Mouse (Mus musculus) heart, embryonic 11.5 days (tissue): Measurements from ENCODE around the gene Gdf15. TPM values are rescaled to one million over a fixed set of nuclear protein-coding genes. Genes with fewer than 3 reads are reported as not detected.

ENCODE experiments used
- ATAC-seq: fragments of 200-750 bp; cut with Nextera tagmentation; replicated peaks from 2 replicates; pipeline ENCODE4 v1.8.0; 2017; ENCODE audit warnings: moderate library complexity; ENCODE audit not compliant: insufficient number of reproducible peaks, low FRiP score, low TSS enrichment
- H3K27ac ChIP-seq: fragments of 300-500 bp; sonication (generic); 2 replicates; pipeline ENCODE4 v1.5.1; 2014; ENCODE audit warnings: mild to moderate bottlenecking, low read depth, low read length
- H3K27me3 ChIP-seq: fragments of 300-500 bp; sonication (generic); 2 replicates; pipeline ENCODE4 v1.6.1; 2014; ENCODE audit warnings: mild to moderate bottlenecking, low read length, mixed read lengths; ENCODE audit not compliant: control insufficient read depth, insufficient read depth
- H3K36me3 ChIP-seq: fragments of 300-500 bp; sonication (generic); 2 replicates; pipeline ENCODE4 v1.6.1; 2014; ENCODE audit warnings: mild to moderate bottlenecking, low read length, moderate library complexity, mixed read lengths; ENCODE audit not compliant: control insufficient read depth, insufficient read depth
- H3K4me1 ChIP-seq: fragments of 300-500 bp; sonication (generic); 2 replicates; pipeline ENCODE4 v1.6.1; 2014; ENCODE audit warnings: low read length; ENCODE audit not compliant: control insufficient read depth, insufficient read depth
- H3K4me2 ChIP-seq: fragments of 300-500 bp; sonication (generic); 2 replicates; pipeline ENCODE4 v1.6.1; 2014; ENCODE audit warnings: mild to moderate bottlenecking, moderate library complexity
- H3K4me3 ChIP-seq: fragments of 300-500 bp; sonication (generic); 2 replicates; pipeline ENCODE4 v1.5.1; 2014; ENCODE audit warnings: low read depth, low read length
- H3K9ac ChIP-seq: fragments of 300-500 bp; sonication (generic); 2 replicates; pipeline ENCODE4 v1.6.1; 2014; ENCODE audit warnings: mild to moderate bottlenecking, low read depth, low read length, moderate library complexity
- H3K9me3 ChIP-seq: fragments of 300-500 bp; sonication (generic); replicated peaks from 2 replicates; pipeline ENCODE4 v1.6.1; 2016; ENCODE audit warnings: low read length; ENCODE audit not compliant: control insufficient read depth
- WGBS: fragments of 180-500 bp; shearing (Covaris S2); extraction: QIAGEN DNeasy Blood & Tissue Kit; methylation state at CpG from one replicate; pipeline ENCODE4 v1.1.7; 2014; ENCODE audit not compliant: insufficient replicate concordance; 5-methylcytosine and 5-hydroxymethylcytosine counted together
- polyA plus RNA-seq: library from polyadenylated mRNA; unstranded; fragments of >200 nt; fragmentation: Nextera tagmentation; extraction: Ambion mirVana; gene quantifications from 2 replicates; pipeline ENCODE4 v1.2.1, GENCODE M21; 2014

Gdf15 gene
- polyA plus RNA-seq, 1 experiment from 2014 or later = 0.26 TPM

DNA sequence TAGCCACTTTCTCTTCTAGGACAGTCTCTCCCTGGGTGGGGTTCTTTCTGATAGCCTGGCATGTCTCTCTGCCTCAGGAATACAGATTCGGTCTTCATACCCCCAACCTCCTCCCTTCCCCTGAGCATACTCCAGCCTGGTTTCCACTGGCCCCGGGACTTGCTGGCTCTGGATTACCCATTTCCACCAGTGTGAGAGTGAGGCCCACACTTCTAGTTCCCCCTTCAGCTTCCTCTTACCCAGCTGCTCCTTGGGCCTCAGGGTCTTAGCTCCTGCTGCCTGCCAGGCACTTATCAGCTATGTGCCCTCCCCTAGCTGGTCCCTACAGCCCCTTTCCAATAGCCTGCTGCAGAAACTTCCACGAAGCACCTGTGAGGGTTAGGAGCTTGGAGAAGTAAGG lies 16.4 kb downstream of the Gdf15 start, which contains the start of gene Lrrc25:
Gene Lrrc25, plus strand, starts transcription at position 262 of the 400 bp plus-strand sequence.
- no peak for ATAC-seq
- 79% methylated on average over 3 of the region's 3 CpGs for WGBS
- Histone ChIP-seq H3K27ac (no peak within 1 kb of the TSS), H3K9ac (no peak within 1 kb of the TSS), H3K4me2 (no peak within 1 kb of the TSS), H3K27me3 (peaks cover 10% of the 10 kb centered on the region), H3K4me3 (no peak within 1 kb of the TSS), H3K36me3 (no peaks in the 10 kb centered on the region), H3K4me1 (peaks cover 9% of the 10 kb centered on the region; the same call in 1 of the 2 replicates), H3K9me3 (no peaks in the 10 kb centered on the region)

DNA sequence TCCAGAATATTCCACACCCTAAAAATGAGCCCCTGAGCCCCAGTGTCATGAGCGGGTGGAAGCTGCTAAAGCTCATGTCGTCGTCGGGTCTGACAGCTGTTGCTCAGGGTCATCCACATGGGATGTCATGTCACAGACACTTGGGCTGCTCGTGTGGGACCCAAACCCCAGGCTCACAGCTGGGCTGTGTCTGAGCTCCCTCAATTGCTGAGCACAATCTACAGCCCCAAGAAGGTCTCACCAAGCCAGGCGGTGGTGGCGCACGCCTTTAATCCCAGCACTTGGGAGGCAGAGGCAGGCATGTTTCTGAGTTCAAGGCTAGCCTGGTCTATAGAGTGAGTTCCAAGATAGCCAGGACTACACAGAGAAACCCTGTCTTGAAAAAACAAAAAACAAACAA lies 17.0 kb downstream of the Gdf15 start:
- Histone ChIP-seq H3K27me3 (peaks cover 5% of the 10 kb centered on the region), H3K4me1 (peaks cover 13% of the 10 kb centered on the region), H3K9ac (no peak overlapping the region), H3K4me3 (no peak overlapping the region), H3K27ac (no peak overlapping the region), H3K9me3 (no peaks in the 10 kb centered on the region), H3K4me2 (no peak overlapping the region), H3K36me3 (no peaks in the 10 kb centered on the region)
- ATAC-seq = no peak
- WGBS = 85% methylated on average over 8 of the region's 8 CpGs

DNA sequence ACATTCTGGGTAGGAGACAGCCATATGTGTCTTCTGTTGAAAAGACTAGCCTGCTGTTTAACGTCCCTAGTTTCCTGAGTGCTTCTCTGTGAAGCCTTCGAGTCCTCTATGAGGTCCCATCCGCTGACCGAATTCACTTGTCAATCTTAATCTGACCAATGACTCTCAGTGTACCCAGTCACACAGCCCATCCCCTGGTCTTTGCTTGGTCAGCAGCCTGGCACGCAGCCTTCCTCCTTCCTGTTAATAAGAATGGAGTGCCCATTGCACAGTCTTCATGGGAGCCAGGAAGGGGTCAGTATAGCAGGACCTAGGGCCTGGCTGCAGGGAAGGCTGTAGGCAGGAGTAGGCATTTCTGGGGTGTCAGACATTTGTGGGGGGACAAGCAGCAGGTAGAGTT lies 17.8 kb downstream of the Gdf15 start:
- H3K36me3 ChIP-seq = no peaks in the 10 kb centered on the region
- H3K9me3 ChIP-seq = no peaks in the 10 kb centered on the region
- H3K27me3 ChIP-seq = peaks cover 4% of the 10 kb centered on the region; the same call in 1 of the 2 replicates
- 76% methylated on average over 5 of the region's 5 CpGs for WGBS
- no peak overlapping the region for H3K27ac ChIP-seq
- no peak for ATAC-seq
- H3K4me3 ChIP-seq = no peak overlapping the region
- H3K4me2 ChIP-seq = no peak overlapping the region
- no peak overlapping the region for H3K9ac ChIP-seq
- peaks cover 16% of the 10 kb centered on the region for H3K4me1 ChIP-seq

DNA sequence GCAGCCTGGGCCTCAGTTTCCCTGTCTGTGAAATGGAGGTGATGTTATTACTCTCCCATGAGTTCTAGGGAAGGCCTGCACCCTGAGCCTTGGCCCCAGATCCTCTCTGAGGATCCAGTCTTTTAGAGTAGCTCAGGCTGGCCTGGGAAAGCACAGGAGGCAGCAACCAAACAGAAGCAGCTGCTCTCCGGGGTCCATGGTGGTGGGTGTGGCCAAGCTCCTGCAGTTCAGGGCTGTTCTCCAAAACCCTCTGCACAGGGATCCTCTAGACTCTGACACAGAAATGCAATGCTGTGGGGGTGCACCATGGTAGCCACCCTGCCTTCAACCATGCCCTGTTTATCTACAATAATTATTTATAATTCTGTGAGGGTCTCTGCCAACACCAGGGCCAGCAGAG lies 18.5 kb downstream of the Gdf15 start:
- Histone ChIP-seq H3K9me3 (no peaks in the 10 kb centered on the region), H3K27ac (no peak overlapping the region), H3K36me3 (no peaks in the 10 kb centered on the region), H3K4me3 (no peak overlapping the region), H3K9ac (no peak overlapping the region), H3K27me3 (peaks cover 4% of the 10 kb centered on the region; the same call in 1 of the 2 replicates), H3K4me1 (peaks cover 18% of the 10 kb centered on the region), H3K4me2 (no peak overlapping the region)
- no peak for ATAC-seq
- 28% methylated on average over 1 of the region's 1 CpGs for WGBS

DNA sequence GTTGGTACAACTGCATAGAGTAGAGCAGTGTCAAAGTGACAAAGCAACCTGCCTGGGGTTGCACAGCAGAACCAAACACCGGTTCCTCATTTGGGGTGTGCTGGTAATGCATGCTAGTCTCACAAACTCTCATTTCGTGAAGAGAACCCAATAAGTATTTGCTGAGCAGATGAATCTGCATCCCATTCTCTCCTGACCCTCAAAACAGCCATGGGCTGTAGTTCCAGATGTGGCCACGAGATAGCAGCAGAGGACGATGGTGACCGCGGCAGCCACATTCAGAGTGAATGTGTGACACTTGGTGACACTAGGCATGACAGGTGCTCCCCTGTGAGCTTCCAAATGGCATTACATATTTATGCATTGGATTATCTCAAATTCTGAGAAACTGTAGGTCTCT lies 20.4 kb downstream of the Gdf15 start:
- 2% methylated on average over 6 of the region's 6 CpGs for WGBS
- ATAC-seq = no peak
- no peaks in the 10 kb centered on the region for H3K9me3 ChIP-seq
- H3K4me3 ChIP-seq = peak overlapping the region; percentile 58
- H3K9ac ChIP-seq = peak overlapping the region; percentile 73; the same call in 1 of the 2 replicates
- no peaks in the 10 kb centered on the region for H3K36me3 ChIP-seq
- no peaks in the 10 kb centered on the region for H3K27me3 ChIP-seq
- peak overlapping the region; percentile 100 for H3K4me2 ChIP-seq
- peaks cover 21% of the 10 kb centered on the region for H3K4me1 ChIP-seq
- H3K27ac ChIP-seq = peak overlapping the region; percentile 54; the same call in 1 of the 2 replicates

DNA sequence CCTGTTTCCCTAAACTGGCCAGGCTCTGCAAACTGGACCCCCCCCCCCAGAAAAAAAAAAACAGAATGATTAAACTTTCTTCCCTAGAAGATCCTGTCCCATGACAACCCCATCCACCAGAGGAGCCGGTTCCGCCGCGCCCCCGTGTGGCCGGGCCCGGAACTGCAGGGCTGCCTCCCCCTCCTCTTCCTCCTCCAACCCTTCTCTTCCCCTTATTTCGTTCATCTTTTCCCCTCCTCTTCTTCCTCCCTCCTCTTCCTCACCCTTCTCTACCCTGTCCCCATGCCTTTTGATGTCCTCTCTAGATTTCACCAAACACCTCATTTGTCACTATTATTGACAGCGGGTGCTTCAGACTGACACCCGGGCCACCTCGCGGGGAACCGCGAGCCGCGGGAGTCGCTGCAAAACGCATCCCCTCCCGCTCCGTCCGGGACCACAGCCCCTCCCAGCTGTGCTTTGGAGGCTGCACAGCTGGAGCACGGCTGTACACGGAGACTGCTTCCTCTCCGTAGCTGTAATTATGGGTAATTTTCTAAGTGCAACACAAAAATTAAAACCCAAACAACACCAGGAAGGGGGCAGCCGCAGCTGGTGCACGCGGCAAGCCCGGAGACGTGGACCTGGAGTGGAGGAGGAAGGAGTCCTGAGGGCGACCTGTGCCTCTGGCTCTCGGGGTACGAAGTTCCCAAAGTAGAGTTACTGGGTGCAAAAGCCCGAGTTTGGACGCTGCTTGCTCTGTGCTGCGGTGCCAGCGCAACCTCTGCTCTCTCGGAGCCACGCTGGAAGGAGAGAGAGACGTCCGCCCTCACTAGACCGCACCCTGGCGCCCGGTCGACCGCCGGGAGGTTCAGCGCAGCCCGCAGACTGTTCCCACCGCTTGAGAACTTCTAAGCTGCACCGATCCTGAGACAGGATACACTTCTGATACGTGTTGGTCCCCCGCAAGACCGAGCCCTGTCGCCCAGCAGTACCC lies 21.2 kb downstream of the Gdf15 start:
- under 1% methylated on average over 54 of the region's 54 CpGs for WGBS
- Histone ChIP-seq H3K9me3 (no peaks in the 10 kb centered on the region), H3K4me1 (peaks cover 21% of the 10 kb centered on the region), H3K9ac (peak overlapping the region; percentile 86), H3K4me2 (peak overlapping the region; percentile 100), H3K4me3 (peak overlapping the region; percentile 58), H3K27ac (peak overlapping the region; percentile 99), H3K36me3 (no peaks in the 10 kb centered on the region), H3K27me3 (no peaks in the 10 kb centered on the region)
- no peak for ATAC-seq

DNA sequence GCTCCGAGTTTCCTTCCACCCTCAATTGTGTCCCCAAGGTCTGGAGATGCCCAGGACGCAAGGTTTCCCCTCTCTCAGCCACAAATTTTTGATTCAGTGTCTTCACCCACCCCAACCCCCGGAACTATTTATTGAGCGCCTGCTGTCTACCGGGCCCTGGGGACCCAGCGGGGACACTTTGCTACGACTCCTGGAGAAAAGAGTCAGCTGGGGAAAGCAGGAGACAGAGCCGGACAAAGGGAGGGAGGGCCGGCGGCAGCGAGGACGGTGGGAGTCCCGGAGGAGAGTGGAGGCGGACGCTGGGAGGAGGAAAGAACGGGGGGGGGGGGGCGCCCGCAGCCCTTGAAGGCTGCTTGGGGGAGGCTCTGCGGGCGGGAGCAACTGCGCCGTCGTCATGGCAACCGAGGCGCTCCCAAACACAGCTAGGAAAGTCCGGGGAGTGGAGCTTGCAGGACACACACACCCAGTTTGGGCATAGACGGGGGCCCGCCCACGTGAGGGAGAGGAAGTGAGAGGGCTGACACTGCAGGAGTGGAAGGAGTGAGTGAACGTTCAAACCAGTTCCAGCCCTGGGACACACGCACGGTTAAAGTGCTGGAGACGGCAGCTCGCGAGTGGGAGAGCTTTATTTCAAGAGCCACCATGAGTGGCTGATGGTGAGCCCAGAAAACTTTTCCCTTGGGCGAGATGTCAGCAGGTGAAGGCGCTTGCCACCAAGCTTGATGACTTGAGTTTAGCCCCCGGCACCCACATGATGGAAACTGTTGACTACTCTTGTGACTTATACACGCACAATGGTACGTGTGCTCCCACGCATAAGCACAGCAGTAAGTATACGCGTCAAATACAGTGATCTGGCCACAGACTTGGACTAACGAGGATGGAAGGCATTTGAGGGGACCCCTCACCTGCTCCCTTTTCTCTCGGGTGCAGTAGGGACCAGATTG lies 22.1 kb downstream of the Gdf15 start:
- Histone ChIP-seq H3K27me3 (no peaks in the 10 kb centered on the region), H3K4me2 (peak overlapping the region; percentile 100), H3K4me1 (peaks cover 24% of the 10 kb centered on the region), H3K27ac (peak overlapping the region; percentile 99), H3K9me3 (no peaks in the 10 kb centered on the region), H3K36me3 (no peaks in the 10 kb centered on the region), H3K9ac (peak overlapping the region; percentile 86), H3K4me3 (peak overlapping the region; percentile 58)
- WGBS = 1% methylated on average over 43 of the region's 45 CpGs
- ATAC-seq = peak; percentile 62

DNA sequence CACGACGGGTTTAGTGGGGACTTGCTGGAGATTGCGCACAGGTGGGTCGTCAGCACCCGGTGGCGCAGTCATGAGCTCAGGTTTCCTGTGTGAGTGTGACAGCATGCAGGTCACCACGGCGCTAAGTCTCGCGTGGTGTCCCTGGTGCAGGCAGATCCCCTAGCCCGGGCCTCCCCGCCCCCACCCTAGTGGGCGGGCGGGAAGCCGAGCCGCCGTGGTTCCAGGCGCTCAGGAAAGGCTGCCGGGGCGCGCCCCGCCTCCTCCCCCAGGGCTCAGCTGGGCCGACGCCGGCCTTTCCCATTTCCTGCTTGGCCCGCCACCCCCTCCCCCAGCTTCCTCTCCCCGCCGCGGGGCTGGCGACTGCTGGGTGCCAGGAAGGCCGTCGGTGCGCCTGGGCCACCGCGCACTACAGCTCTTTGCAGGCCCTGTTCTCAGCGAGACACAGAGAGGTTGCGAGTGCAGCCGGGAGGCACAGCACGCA lies 22.8 kb downstream of the Gdf15 start:
- peak; percentile 70 for ATAC-seq
- under 1% methylated on average over 37 of the region's 39 CpGs for WGBS
- Histone ChIP-seq H3K27me3 (no peaks in the 10 kb centered on the region), H3K4me1 (peaks cover 24% of the 10 kb centered on the region), H3K36me3 (no peaks in the 10 kb centered on the region), H3K4me3 (peak overlapping the region; percentile 58), H3K9me3 (no peaks in the 10 kb centered on the region), H3K27ac (peak overlapping the region; percentile 99), H3K9ac (peak overlapping the region; percentile 86), H3K4me2 (peak overlapping the region; percentile 100)
